Mouse (Mus musculus): ENCODE measurements around the gene Pold1.

The Pold1 gene

DNA sequence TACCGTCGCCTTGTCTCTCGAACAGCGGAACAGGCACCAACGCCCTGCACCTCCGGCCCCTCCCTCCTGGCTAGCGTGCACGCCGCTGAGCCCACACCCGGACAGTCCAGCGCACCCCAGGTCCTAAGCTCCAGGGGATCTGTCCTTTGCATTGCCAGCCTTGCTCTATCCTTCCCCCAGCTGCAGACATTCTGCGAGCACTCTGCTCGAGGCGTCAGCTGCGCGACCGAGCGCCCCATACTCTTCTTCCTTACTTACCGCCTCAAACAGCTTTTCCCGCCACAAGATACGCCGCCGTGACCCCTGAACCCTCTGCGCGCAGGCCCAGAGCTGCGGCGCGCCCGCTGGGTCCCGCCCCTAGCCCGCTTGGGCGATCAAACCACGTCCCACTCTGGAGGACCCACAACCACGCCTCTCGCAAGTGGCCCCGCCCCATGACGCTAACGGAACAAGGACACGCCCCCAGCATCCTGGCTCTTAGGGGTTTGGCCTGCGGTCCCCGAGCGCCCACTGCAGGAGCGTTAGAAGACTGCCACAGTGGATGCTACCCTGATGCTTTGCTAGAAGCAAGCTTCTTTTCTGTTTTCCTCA, at the start of gene Pold1:
TSS of gene Pold1 (minus strand) at position 353 of the 591 bp plus-strand sequence.
- DNase-seq (ENCODE audit: low spot score in 2 of 2), result peak; percentile 99 to 100

DNA sequence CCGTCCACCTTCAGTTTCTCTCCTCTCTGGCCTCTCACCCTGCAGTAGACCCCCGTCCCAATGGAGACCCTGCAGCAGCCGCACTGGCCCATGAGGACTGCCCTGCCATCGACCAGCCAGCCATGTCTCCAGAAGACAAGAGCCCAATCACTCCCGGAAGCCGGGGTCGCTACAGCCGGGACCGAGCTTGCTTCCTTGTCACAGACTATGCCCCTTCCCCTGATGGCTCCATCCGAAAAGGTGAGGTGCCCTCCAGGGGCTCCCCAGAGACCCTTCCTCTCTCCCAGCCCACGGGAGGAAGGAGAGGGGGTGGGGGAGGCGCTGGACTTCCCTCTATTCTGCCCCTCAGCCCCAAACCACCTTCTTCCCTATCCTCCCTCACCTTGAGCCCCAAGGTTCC, 49.7 kb upstream of the Pold1 start:
- DNase-seq (ENCODE audit: low spot score in 2 of 2), result no peak

DNA sequence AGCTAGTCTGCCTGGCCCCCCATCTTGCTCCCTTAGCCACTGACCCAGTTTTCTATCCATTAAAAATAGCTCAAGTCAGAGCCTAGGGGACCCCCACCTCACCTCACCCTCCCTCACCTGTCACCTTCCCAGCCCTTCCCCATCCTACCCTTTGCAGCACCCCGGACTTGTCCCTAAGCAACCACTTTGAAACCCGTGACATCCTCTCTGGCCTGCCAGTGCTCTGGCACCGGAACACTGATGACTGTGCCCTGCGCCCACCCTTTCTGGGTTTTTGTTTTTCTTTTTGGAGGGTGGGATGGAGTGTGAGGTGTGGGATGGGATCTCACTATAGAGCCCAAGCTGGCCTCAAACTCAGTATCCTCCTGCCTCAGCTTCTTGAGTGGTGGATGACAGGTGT, 49.0 kb upstream of the Pold1 start:
- no peak for DNase-seq (ENCODE audit: low spot score in 2 of 2)

- DNase-seq (ENCODE audit: low spot score in 2 of 2), result no peak
Measured at GRCm38 (mm10) chr7:44596996-44597538, 48.4 kb upstream of the Pold1 start.

- no peak for DNase-seq (ENCODE audit: low spot score in 2 of 2)
Measured at GRCm38 (mm10) chr7:44596051-44596450, 47.4 kb upstream of the Pold1 start.

- no peak for DNase-seq (ENCODE audit: low spot score in 2 of 2)
Measured at GRCm38 (mm10) chr7:44595131-44595561, 46.5 kb upstream of the Pold1 start.

DNA sequence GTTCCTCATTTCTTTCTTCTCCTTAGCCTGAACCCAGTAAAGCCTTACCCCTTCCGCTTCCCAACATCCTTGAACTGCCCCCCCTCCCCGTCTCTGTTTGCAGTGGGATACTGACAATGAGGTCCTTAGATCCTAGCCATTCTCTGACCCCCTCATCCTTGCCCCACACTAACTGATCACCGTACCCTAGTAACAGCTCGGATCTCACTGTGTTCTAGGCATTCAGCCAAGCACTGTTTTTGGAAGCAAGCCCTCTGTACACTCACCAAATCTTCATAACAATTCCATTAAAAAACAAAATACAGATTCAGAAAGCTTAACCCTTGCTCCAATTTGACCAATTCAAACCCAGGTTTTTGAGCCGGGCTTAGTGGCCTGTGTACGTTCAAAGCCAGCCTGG, 45.6 kb upstream of the Pold1 start:
- no peak for DNase-seq (ENCODE audit: low spot score in 2 of 2)

DNA sequence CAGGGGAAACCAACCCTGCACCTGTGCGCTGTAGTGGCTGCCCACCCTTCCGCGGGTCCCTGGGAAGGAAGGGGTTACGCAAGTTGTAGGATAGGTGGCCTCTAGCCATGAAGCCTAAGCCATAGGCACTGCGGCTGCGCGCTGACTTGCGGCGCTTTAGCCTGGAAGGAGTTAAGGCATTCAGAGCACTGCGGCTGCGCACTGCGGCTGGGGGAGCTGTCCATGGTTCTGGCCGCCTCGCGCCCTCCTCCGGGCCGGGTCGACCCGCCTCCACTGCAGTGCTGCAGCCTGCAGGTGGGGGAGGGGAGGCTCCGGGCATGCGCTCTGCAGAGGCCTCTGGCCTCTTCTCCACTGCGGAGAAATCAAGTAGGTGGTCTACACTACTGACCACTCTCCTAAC, 45.1 kb upstream of the Pold1 start:
- peak; percentile 58 to 80 for DNase-seq (ENCODE audit: low spot score in 2 of 2)

DNA sequence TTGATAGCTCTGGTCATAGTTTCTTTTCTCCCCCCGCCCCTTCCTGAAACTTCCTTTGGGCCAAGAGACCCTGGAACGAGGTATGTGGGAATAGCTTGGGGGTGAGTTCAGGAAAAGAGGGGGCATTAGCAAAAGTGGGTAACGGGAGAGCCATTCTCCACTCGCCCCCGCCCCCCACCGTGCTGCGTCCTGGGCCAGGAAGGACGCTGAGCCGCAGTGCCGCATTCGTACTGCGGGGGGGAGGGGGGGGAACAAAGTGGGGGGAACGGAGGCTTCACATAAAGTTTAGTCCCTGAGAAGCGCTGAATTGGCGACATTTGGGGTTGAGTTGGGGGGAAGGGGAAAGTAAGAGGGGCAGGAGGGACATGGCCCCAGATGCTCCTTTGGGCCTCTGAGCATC, 44.4 kb upstream of the Pold1 start:
- DNase-seq (ENCODE audit: low spot score in 2 of 2), result no peak

DNA sequence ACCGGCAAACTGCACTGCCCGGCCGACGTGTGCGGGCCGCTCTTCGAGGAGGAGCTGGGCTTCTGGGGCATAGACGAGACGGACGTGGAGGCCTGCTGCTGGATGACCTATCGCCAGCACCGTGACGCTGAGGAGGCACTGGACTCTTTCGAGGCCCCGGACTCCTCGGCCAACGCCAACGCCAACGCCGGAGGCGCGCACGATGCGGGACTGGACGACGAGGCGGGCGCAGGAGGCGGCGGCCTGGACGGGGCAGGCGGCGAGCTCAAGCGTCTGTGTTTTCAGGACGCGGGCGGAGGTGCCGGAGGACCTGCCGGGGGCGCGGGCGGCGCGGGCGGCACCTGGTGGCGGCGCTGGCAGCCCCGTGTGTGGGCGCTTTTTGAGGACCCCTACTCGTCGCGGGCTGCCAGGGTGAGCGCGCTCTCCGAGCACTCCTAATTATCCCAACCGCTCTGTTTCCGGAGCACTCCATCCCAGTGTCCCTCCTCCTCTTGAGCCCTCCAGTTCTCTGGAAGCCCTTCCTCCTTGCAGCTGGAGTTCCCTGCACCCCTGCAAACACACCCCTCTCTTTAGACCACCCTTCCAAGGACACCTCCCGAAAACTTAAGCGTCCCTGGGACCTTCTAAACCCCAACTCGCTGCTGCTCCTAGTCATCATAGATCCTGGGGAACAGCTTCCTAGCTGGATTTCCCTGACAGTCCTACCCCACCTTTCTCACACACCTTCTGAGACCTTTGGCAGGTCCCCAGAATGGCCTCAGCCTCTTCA, 42.9 kb upstream of the Pold1 start:
- DNase-seq (ENCODE audit: low spot score in 2 of 2), result no peak

GRCm38 (mm10) chr7:44590402-44591347, 42.0 kb upstream of the Pold1 start, which contains the start of gene Kcnc3:
Gene Kcnc3 (plus strand): TSS chr7:44590664.
- DNase-seq (ENCODE audit: low spot score in 2 of 2), result peak; percentile 42 to 88

DNA sequence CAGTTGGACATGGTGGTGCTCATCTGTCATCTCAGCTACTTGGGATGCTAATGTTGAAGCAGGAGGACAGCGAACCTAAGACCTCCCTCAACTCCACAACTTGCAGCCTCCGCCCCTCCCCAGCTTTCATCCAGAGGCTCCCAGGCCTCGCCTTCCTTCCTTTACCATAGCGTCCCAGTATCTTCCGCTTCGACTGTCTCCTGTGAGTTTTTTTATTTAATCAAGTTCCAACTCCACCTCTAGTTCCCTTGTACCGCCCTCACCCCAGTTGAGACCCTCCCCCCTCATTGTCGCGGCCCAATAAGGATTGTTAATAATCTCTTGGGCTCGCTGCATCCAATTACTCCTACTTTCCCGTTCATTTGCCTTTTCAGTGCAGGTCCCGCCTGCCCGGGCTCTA, 41.3 kb upstream of the Pold1 start:
- DNase-seq (ENCODE audit: low spot score in 2 of 2), result no peak

- peak; percentile 22 to 63 for DNase-seq (ENCODE audit: low spot score in 2 of 2)
Measured at GRCm38 (mm10) chr7:44589149-44589548, 40.5 kb upstream of the Pold1 start.

GRCm38 (mm10) chr7:44588338-44588737, 39.7 kb upstream of the Pold1 start:
- no peak for DNase-seq (ENCODE audit: low spot score in 2 of 2)

GRCm38 (mm10) chr7:44587676-44588075, 39.0 kb upstream of the Pold1 start:
- DNase-seq (ENCODE audit: low spot score in 2 of 2), result no peak

DNA sequence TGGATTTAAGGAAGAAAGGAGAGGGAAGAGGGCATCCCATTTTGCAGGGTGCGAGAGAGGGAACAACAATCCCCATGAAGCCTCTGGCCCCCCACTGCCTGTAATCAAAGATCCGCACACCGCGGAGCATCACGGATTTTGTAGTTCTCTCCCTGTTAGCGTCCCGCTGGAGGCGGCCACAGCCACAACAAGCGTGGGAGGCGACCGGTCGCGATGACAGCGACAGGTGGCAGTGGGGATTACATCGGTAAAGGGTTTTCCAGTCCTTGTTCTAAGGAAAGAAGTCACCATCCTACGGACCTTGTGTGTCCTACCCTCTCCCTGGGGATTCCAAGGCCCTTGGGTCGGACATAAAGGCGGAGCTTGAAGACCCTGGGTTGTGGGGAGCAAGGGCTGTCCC, 38.3 kb upstream of the Pold1 start:
- peak in 1 of 2 experiments; percentile 48 for DNase-seq (ENCODE audit: low spot score in 2 of 2)

DNA sequence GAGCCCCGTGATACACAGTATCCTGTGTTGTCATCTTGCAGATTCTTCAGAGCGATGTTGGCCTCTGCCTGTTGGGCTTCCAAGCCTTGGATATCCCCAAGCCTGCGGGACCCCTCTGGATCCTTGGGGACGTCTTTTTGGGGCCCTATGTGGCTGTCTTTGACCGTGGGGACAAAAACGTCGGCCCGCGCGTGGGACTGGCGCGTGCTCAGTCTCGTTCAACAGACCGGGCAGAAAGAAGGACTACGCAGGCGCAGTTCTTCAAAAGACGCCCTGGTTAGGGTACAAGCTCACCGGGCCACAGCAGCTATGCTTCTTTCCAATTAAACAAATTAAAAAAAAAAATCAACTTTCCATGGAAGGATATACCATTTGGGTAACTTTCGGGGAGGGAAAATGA, 37.9 kb upstream of the Pold1 start:
- DNase-seq (ENCODE audit: low spot score in 2 of 2), result no peak

GRCm38 (mm10) chr7:44585606-44586005, 37.0 kb upstream of the Pold1 start:
- DNase-seq (ENCODE audit: low spot score in 2 of 2), result no peak

DNA sequence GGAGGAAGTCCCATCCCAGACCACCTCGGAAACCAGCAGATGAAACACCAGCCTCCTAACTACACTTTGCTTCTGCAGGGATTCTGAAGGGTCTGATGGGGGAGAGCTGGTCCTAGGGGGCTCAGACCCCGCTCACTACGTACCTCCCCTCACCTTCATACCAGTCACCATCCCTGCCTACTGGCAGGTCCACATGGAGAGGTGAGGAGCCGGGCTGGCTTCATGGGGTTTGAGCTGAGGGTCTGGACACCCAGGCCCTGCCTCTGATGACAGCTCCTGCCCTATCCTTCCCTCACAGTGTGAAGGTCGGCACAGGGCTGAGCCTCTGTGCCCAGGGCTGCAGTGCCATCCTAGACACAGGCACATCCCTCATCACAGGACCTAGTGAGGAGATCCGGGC, 36.3 kb upstream of the Pold1 start:
- no peak for DNase-seq (ENCODE audit: low spot score in 2 of 2)

- DNase-seq (ENCODE audit: low spot score in 2 of 2), result no peak
Measured at GRCm38 (mm10) chr7:44584265-44584804, 35.7 kb upstream of the Pold1 start.

- no peak for DNase-seq (ENCODE audit: low spot score in 2 of 2)
Measured at GRCm38 (mm10) chr7:44583146-44583545, 34.5 kb upstream of the Pold1 start.

DNA sequence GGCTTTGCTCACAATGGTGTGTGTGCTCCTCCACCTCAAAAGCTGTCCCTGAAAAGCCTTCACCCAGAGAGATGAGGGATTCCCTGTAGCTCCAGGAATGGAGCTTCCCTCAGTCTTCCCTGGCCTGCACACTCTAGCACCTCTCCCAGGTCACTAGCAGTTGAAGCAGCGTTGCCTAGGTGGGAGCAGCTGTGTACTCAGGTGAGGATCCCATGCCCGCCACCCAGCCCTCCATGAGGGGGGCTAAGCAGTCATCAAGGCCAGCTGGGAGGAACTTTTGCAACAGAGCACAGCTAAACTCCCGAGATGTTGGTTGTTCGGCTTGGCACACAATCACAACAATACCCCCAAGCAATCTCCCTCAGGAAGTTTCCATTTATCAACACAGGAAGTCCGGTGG, 34.1 kb upstream of the Pold1 start:
- DNase-seq (ENCODE audit: low spot score in 2 of 2), result no peak
